Mouse (Mus musculus) bone marrow macrophage, adult 2 months (primary cell): Measurements from ENCODE around the gene Gm20671.

Experiments used
- CTCF ChIP-seq: IDR thresholded peaks from 2 replicates; pipeline ENCODE4 v1.5.1; 2012; ENCODE audit warnings: low read depth, mild to moderate bottlenecking, low read length, moderate library complexity
- POLR2A ChIP-seq: IDR thresholded peaks from 2 replicates; pipeline ENCODE4 v1.6.1; 2012; ENCODE audit warnings: mild to moderate bottlenecking, low read depth, low read length, borderline replicate concordance

- TF ChIP-seq CTCF: no peak
- no peak for TF ChIP-seq POLR2A
Measured at GRCm38 (mm10) chr5:32767636-32768373, 59.1 kb downstream of the Gm20671 start.
